Mouse (Mus musculus) MN1 (cell line): ENCODE data around the gene Epha6.

Experiments used
- DNase-seq: peaks from one replicate; pipeline ENCODE4 v3.0.0-alpha.2; 2016; ENCODE audit warnings: low spot score

Epha6 gene

DNA sequence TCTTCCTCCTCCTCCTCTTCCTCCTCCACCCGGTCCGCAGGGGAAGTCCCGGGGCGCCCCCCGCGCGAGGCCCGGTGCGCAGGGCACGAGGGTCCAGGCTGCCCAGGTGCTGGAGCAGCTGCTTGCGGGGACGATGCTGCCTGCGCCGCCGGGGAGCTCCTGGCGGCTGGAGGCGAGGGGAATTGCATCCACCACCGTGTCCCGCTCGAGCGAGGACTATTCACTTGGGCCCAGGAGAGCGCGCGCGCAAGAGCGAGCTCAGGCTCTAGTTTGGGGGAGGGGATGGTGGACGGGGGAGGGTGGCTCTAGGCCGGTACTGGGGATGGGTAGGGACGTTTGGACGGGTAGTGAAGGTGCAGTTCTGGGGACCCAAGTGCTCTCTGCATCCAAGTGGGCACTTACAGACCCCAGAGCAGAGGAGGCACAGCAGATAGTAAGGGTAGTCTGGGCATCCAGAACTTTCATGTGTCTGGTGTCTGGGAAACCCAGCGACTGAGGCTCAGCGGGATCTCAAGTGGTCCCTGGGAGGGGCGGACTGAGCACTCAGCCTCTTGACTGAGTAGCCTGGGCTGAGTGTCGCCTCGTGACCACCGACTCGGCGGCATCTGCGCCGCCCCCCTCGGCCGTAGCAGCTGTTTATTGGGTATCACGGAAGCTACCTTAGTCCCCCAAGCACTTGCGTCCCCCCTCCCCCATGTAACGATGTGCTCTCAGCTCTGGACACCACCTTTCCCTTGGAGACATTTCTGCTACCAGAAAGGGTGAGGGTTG is at the start of gene Epha6:
Epha6 (minus strand) TSS at position 471 of the 771 bp plus-strand sequence.
- DNase-seq: no peak

DNA sequence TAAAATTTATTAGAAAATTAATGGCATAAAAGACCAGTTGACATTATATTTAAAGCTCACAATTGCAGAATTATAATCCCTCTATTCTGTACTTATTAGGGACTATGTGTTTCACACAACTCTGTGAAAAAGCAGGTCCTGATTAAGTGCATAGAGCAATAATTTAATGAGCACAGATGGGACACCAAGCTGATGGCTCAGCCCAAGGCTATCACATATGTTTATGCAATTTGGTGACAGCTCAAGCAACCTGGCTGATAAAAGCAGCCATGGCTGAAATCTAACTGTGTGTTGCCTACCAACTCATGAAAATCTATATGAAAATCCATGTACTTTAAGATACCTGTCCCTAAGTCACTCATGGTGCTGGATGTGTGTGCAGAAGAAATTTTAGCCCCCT is 46.4 kb upstream of the Epha6 start:
- DNase-seq: no peak

DNA sequence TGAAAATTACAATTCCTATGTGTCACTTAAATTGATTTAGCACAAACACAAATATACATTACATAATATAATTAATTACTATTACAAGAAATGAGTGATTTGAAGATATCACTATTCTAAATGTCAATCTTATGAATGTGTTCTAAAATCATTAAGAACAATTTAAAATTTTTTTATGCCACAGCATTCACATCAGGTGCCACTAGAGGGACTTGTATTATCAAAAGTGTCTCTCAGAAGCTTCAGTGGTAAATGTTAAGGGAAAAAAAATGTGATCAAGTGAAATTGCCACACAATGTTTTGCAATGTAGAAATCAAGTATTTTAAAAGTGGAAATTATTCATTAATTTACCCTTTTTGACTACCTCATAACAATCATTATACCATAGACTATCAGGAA is 22.8 kb upstream of the Epha6 start:
- DNase-seq: no peak

DNA sequence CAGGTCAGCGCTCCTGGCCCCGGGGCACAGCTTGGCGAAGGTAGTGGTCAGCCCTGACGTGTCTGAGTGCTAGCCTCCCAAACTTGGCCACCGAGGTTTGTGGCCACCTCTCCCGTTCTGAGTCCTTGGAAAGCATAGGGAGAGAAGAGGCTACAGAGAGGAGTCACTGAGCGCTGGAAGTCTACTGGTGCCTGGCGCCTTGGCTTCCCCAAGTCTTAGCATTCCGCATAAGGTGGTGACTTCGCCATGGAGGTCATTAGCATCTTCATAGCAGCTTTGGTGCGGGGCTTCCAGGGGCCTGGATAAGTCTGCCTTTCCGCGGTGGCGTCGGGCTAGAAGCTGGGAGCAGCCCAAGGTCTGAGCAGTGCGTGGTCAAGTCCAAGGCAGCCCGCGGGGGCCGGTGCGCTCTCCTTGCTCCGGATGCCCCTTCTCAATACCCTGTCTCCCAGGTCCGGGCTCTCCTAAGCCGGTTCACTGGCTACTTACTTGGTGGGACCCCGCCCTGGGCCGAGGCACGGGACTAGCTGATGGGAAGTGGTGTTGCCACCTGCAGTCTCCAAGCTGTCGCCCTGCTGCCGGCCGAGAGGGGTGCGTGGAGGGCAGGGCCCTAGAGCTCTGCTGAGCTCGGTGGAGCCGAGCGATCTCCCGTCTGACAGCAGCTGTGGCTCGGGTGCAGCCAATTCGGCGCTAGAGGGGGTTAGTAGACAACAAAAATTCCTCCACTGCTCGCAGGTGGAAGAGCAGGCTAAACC is 677 bp upstream of the Epha6 start:
- DNase-seq: no peak

DNA sequence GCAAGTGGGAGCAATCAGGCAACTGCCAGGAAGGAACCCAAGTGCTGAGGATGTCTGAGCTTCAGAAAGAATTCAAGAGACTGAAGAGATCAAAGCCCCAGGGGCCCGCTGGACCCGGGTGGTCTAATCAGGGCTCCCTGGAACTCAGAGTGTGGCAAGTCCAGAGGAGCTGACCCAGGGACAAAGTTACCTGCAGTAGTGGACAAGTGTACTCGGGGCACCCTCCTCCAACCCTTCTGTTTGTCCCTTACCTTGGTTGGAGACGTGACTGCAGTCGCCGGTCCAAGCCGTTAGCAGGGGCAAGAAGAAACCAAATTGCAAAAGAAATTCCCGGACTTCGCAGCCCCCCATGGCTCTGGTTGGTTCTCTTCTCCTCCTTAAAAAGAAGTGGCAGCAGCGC is 718 bp downstream of the Epha6 start:
- DNase-seq: no peak

DNA sequence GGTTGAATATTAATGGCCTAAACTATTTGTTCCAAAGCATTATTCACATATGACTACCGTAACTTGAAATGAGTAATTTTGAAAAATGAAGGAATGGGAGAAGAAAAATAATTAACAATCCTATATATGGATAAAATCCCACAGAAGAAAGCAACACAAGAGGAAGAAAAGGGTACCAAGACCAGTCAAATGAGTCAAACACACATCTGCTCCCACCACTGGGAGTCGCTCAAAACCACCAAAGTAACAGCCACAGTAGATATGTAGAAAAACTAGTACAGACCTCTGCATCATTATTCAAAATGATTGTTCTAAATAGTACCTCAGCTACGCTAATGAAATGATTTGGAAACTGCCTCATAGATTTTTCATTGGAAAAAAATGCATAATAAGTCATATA is 20.0 kb downstream of the Epha6 start:
- DNase-seq: no peak

DNA sequence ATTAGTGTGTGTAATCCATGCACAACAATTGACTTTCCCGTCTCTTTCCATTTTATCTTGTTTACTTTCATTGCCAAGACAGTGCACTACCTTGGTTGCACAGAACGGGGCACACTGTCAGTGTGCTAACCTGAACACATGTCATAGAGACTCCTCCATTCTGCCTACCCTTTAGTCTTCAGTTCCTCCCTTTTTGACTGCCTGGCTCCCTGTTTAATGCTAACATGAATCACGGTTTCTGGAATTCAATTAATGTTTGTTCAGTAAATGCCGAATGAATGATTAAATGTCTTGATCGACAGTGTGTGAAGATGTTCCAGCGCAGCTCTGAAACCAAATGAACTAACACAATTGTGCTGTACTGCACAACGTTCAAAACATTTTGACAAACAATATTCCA is 20.6 kb downstream of the Epha6 start:
- no peak for DNase-seq

DNA sequence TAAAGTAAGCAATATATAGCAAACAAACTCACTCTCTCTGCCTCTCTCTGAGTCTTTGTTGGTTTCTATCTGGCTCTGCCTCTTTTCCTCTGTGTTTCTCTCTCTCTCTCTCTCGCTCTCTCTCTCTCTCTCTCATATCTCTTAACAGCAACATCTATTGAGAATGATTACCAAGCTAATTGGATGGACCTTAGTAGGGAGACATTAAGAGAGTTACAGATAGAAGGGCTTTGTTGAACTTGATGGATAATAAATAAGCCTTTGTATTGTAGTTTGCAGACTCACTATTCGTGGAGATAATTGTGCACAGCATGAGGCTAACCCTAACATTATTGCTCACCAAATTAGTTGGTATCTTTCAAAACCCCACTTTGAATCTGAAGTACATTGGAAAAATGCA is 34.8 kb downstream of the Epha6 start:
- DNase-seq: no peak

DNA sequence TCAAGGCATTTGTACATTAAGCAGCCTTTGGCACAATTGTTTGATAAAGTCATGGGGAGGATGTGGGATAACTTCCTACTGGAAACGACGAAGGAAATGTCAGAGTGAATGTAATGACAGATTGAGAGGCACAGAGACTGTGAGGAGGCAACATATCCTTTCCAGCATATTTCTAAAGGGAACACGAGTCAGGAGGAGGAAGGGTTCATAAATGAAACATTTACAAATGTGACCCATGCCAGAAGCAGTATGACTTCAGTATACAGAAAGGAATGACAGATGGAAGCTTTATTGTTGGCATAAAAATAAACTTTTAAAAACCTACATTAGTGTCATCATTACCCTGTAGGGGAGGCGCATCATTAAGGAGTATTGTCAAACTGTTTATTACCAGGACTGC is 60.9 kb downstream of the Epha6 start:
- DNase-seq: no peak

DNA sequence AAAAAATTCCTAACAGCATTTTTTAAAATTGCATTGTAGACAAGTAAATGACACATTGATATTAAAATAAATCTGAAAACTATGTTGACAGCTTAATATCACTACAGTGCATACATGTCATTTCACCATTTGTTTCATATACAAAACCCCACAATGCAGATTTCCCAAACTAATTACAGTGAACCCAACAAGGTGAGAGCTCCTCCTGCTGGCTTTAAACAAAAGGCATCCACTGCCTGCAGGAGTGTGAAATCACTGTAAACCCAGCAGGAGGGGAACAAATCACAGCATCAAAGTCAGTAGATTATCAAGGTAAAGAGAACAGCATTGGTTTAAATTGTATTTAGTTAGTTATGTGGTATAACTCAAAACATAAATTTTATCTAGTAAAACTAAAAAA is 67.1 kb downstream of the Epha6 start:
- DNase-seq: no peak

DNA sequence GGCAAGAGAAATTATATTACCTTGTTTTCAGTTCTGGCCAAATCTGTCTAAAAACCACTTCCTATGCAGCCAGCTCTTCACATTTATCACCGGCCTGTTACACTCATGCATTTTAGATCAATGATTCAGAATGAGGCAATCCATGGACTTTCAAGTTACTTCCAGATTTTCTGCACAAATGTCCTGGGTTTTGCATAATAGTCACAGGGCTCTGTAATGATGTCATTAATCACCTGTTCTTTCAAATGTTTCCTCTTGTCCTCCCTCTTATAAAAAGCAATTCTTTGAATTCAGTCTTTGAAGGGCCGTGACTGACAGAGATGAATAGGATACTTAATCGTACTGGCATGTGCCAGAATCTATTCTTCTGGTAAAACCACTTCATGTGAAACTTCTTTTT is 95.6 kb downstream of the Epha6 start:
- DNase-seq: no peak

DNA sequence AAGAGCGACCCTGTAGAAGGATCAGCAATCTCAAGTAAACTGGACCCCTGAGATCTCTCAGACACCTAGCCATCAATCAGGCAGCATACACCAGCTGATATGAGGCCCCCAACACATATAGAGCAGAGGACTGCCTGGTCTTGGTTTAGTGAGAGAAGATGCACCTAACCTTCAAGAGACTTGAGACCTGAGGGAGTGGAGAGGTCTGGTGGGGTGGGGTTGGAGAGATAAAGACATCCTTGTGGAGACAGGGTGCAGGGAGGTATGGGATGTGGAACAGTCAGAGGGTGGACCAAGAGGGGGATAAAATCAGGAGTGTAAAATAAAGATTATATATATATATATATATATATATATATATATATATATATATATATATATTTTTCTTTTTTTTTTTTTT is 105.8 kb downstream of the Epha6 start:
- no peak for DNase-seq

DNA sequence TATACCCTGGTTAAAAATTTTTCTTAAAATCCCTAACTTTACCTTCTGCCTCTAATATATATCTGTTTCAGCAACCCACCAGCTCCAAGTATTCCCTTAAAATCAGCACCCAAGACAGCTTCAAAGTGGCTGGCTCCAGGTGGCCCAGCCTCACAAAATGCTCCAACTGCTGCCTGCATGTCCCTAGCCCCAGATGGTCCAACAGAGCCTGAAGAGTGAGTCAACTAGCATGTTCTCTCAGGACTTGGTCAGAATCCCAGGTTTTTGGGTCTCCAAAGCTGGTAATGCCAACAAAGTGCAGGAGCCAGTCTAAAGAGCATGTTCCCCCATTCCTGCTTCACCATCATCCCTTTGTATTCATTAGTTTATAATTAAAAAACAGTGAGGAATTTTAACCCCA is 129.6 kb downstream of the Epha6 start:
- DNase-seq: no peak

DNA sequence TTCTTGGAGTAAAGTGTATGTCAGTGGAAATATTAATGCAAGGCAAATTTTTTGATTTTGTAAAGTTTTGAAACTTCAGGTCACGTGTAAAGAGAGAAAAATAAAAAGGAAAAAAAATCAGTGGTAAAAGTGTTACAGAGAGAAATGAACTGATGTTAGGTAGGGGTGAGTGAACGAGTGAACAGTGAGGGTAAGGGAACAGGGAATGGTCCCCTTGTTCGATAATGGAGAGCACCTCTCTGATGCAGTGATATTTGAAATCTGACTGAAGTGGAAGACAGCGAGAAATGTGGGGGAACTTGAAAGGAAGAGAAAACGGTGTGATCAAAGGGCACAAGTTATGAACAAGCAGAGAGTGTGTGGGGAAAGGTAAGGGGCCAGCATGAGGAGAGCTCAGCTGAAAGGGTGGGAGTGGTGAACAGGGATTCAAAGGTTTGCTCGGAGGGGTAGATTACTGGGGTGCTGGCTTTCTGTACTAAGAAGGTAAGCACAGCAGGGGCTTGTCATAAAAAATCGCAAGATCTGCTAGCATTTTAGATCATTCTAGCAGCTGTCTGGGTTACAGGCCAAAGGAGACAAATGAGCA is 137.0 kb downstream of the Epha6 start:
- no peak for DNase-seq

DNA sequence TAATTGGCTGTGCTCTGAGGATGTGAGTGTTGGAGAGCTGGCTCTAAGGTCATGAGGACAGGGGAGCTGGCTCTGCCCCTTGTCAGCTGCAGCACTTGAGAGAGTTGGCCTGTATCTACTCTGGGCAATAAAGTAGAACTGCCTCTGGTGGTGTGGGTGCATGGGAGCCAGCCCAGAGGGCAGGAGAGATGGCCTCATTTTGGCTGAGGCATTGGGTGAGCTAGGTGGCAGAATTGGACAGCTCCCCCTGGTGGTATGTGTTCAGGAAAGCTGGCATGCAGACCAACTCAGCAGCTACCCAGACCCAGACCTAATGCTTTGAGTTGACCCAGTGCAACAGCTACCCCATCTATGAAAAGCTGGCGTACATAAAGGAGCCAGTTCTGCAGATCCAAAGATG is 170.0 kb downstream of the Epha6 start:
- DNase-seq: no peak

DNA sequence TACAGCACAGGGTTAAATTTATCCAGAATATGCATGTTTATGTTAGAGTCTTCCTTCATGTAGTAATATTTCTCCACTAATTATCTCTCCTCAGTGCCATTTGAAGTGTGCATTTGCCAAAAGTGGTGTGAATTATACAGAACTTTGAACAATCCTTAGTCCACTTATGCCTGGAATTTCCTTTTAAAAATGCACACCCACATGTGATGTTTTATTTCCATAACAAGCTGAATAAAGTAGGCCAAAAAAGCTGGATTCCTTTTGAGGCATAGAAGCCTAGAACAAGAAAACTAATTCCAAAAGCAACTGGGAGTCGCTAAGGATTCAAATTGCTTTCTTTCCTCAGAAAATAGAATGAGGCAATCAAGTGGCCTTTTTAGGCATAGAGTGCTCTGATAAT is 171.1 kb downstream of the Epha6 start:
- no peak for DNase-seq

DNA sequence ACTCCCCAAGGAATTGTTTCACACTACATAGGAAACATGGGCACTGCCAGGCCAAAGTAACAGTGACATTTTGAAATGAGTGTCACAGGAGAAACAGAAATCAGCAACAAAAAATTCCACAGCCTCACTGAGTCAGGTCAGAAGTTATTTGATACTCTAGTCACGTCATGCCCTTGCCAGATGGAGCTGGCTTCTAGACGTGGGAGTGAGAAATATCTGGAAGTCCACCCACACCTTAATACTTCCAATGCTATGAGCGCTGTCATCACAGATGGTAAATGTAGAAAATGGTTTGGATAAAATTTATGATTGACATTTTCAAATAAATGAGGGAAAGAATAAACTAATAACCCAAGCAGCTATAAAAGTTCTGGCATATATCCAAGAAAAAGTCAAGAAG is 210.0 kb downstream of the Epha6 start:
- no peak for DNase-seq

DNA sequence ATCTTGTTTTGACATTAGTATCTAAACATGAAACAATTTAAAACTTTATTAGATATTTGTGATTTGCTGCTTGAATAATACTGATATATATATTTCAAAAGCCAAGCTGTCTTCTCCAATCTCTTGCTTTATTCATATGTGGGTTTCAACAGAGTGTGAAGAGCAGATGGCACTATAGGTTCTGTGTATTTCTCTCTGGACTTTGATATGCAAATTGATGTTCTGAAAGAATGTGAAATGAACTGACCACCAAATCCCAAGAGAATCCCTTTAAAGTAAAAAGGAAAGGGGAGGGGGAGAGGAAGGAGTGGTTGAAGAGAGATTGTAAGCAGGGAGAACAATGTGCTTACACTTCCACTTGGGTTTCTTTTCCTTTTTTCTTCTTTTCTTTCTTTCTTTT is 212.4 kb downstream of the Epha6 start:
- no peak for DNase-seq

DNA sequence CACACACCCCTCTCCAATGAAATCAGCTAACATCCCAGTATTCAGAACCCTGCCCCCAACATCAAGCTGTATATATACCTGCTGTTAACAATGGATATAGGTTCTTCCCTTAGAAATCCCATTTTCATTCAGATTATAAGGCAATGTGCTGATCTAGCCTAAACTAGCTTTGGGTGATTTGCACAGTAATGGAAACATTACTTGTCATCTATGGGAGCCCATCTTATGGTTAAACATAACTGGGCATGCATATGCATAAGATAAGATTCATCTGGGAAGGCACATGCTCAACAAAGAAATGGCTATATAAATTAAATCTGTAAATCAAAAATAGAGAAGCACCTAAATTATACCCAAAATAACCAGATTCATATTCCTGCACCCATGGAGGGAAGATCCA is 230.2 kb downstream of the Epha6 start:
- DNase-seq: no peak

DNA sequence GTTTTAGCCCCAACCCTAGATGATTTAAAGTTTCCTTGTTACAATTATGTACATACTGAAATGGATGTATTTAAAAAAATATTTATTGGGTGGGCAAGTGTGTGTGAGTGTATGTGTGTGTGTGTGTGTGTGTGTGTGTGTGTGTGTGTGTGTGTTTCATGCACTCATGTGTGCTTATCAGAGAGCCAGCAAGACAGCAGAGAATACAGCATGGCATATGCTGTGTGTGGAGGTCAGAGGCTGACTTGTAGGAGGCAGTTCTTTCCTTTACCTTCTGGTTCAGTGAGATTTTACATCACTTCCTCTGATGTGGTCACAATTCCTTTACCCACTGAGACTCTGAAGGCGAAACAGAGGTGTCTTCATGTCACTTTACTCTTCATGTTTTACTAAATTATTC is 321.4 kb downstream of the Epha6 start:
- DNase-seq: no peak

DNA sequence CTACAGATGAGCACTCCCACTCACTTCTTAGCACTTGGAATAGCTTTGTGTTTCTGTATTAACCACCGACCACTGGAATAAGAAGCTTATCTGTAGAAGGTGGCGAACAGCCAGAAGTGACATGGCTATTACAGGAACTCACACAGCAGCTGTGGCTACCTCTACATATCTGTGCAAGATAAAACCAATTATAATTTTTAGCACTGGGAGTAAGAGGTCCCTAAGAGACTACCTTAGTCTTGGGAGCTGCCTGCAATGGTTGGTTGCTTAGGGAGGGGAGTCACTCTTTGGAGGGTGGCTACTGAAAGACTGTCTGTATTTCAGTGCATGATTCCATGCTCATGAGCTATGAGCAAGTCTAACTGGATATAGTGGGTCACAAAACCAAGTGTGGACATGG is 331.2 kb downstream of the Epha6 start:
- no peak for DNase-seq

DNA sequence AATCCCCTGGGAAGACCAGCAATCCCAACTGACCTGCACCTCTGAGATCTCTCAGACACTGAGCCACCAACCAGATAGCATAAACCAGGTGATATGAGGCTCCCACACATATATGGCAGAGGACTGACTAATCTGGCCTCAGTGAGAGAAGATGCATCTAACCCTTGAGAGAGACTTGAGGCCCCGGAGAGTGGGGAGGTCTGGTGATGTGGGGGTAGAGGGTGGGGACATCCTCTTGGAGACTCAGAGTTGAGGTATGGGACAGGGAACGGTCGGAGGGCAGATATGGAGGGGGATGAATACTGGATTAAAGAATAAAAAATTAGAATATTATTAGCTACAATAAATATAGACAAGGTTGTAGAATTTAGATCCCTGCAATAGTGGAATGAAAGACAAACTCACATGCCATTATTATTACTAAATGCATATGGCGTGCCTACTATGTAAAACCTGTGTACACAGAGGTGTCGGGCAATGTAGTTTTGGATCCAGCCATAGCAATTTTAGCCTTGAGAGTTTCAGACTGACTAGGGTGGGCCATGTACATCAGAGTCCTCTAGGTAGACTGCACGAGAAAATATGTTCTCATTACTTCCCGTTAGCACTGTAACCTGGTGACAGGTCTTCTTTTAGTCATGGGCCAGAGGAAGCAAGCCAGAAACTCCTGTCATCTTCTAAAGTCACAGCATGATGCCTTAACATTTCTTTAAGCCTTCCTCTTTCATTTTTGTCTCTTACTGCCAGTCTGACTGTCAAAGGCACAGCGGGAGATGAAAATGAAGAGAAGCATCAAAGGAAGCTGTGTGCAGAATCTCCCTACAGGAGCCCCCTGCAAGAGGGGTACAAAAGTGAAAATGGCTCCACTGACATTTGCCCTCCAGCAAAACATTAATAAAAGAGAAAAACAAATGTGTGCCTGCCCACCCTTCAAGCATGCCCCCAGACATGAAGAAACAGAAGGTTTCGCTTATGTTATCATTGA is 338.7 kb downstream of the Epha6 start:
- no peak for DNase-seq
